Mouse (Mus musculus): ENCODE measurements at regions not wholly inside any gene's neighbourhood (a gene's known extent, or its start where the extent isn't known, plus 50 kb on each side); places are given as distances from the start of the nearest gene placed in this dataset.

DNA sequence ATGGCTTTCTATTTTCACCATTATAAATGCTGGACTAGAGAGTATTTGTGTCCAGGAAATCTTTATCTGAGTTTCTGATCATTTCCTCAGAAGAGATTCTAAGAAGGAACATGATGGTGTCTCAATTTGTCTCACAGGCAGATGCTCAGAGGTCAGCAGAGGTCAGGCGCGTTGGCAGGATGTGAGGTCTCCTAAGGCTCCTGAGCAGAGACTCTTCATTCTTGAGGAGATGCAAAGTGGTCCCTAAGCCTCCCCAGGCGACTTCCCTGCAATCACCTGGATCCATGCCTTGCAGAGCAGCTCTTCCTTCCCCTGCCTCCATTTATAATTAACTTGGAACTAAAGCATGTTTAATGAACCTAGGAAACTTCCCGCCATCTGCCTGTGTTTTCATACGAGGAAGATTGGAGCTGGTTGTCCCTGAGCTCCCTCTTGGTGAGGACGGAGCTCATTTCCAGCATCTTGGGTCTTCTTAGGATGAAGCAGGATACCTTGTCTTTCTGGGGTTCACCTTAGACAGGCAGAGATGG is 71.8 kb downstream of the Arf2 start:
- Histone ChIP-seq H3K27me3 (replicated peaks) (no peaks in the 10 kb centered on the region), H3K9me3 (replicated peaks) (no peaks in the 10 kb centered on the region), H3K4me1 (no peaks in the 10 kb centered on the region), H3K4me3 (no peak overlapping the region), H3K4me2 (no peak overlapping the region), H3K27ac (no peak overlapping the region), H3K36me3 (no peaks in the 10 kb centered on the region), H3K9ac (no peak overlapping the region)
- WGBS (ENCODE audit: insufficient replicate concordance) = 56% methylated on average over 6 of the region's 6 CpGs
- ATAC-seq = no peak

DNA sequence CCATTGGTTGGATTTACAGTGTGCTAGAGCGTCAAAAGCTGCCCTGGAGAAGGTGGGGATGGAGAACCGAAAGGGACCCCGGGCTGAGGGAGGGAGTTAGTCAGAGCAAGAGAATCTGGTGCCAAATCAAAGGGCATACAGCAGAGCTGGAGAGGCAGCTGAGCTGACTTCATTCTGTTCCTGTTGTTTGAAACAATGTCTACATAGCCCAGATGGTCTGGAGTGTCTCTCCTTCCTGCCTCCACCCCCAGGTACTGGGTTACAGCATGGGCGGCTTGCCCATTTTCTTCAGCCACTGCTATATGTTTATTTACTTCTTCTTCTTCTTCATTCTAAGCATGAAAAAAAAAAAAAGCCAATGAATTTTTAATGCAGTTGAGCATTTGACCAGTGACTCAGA is 78.7 kb downstream of the Arf2 start:
- Histone ChIP-seq H3K4me1 (no peaks in the 10 kb centered on the region), H3K4me3 (no peak overlapping the region), H3K27me3 (replicated peaks) (no peaks in the 10 kb centered on the region), H3K9me3 (replicated peaks) (no peaks in the 10 kb centered on the region), H3K9ac (no peak overlapping the region), H3K27ac (no peak overlapping the region), H3K4me2 (no peak overlapping the region), H3K36me3 (no peaks in the 10 kb centered on the region)
- ATAC-seq = no peak
- WGBS (ENCODE audit: insufficient replicate concordance) = 66% methylated on average over 4 of the region's 4 CpGs

DNA sequence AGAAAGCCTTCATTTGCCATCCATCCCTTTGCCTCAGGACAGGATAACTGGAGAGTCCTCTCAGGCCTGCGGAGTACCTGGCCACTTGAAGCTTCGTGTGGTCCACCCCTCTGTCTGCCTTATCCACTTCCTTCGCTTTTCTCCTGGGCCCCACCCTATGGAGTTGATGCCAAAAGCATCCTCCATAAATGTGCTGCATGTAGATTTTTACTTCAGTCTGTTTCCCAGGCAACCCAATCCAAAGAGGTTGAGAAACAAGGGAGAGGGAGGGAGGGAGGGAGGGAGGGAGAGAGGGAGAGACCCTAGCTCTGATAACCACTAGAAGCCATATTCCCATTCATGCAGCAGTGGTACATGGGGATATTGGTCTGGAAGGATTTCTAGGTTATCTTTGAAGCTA is 80.7 kb upstream of the Crhr1 start:
- H3K4me1 ChIP-seq = no peaks in the 10 kb centered on the region
- H3K27me3 ChIP-seq (replicated peaks) = no peaks in the 10 kb centered on the region
- H3K4me2 ChIP-seq = no peak overlapping the region
- no peak overlapping the region for H3K4me3 ChIP-seq
- 69% methylated on average over 3 of the region's 3 CpGs for WGBS (ENCODE audit: insufficient replicate concordance)
- no peaks in the 10 kb centered on the region for H3K36me3 ChIP-seq
- no peaks in the 10 kb centered on the region for H3K9me3 ChIP-seq (replicated peaks)
- ATAC-seq = no peak
- no peak overlapping the region for H3K27ac ChIP-seq
- H3K9ac ChIP-seq = no peak overlapping the region

DNA sequence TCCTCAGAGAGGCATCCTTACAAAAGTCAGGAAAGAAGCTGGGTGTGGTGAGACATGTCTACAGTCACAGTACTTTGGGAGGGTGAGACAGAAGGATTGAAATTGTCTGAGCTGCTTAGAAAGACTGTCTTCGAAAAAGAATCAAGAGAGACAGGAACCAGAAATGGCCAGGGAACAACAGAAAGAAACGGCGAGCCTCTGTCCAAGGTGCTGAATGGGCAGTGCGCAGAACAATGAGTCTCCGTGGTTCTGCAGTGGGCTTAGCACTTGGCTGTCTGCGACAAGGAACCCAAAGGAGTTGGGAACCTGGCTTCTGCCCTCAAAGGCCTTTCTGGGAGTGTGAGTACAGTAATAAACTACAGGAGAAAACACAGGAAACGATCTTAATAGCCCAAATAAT is 79.4 kb upstream of the Crhr1 start:
- no peaks in the 10 kb centered on the region for H3K4me1 ChIP-seq
- 23% methylated on average over 7 of the region's 7 CpGs for WGBS (ENCODE audit: insufficient replicate concordance)

DNA sequence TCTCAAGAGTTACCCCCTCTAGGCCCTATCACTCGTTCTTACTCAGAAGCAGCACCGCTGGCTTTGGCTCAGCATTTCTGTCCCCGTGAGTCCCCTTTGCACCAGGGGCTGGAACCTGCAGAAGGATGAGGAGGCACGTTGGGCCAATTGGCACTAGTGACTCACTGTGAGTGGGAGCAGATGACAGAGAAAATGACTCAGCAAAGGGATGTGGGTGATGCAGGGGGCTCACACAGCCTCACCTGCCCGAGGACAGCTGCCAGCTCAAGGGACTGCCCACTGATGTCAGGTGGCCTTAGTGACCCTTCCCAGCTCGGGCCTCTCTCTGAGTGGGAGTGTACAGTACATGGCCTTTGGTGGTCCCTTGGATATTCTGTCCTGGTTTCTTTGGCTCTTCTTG is 76.7 kb upstream of the Crhr1 start:
- Histone ChIP-seq H3K36me3 (no peaks in the 10 kb centered on the region), H3K27me3 (replicated peaks) (no peaks in the 10 kb centered on the region), H3K27ac (no peak overlapping the region), H3K9ac (no peak overlapping the region), H3K4me3 (no peak overlapping the region), H3K4me1 (no peaks in the 10 kb centered on the region), H3K9me3 (replicated peaks) (no peaks in the 10 kb centered on the region), H3K4me2 (no peak overlapping the region)
- 60% methylated on average over 6 of the region's 6 CpGs for WGBS (ENCODE audit: insufficient replicate concordance)
- no peak for ATAC-seq

More for the DNA sequence above, 79.4 kb upstream of the Crhr1 start:
- no peaks in the 10 kb centered on the region for H3K36me3 ChIP-seq
- H3K27me3 ChIP-seq (replicated peaks) = no peaks in the 10 kb centered on the region
- H3K9me3 ChIP-seq (replicated peaks) = no peaks in the 10 kb centered on the region
- H3K4me3 ChIP-seq = no peak overlapping the region
- no peak for ATAC-seq
- H3K9ac ChIP-seq = no peak overlapping the region
- no peak overlapping the region for H3K27ac ChIP-seq
- no peak overlapping the region for H3K4me2 ChIP-seq

DNA sequence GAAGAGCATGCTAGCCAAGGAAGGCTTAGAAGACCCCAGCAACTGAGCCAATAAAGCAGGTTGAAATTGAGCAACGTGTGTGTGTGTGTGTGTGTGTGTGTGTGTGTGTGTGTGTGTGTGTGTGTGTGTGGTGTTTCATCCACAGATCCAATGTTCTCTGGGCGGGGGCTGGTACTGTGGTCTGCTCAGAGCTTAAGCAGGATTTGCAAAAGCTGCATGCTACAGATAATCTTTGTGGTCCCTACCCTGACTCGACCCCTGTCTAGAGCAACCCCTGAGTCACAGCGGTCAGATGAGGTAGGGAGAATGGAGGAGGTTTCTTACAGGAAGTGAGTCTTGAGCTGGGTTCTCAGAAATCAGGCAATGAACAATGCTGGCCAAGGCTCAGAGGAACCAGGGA is 75.6 kb upstream of the Crhr1 start:
- H3K36me3 ChIP-seq = no peaks in the 10 kb centered on the region
- no peak for ATAC-seq
- 33% methylated on average over 4 of the region's 4 CpGs for WGBS (ENCODE audit: insufficient replicate concordance)
- no peaks in the 10 kb centered on the region for H3K27me3 ChIP-seq (replicated peaks)
- no peaks in the 10 kb centered on the region for H3K4me1 ChIP-seq
- no peak overlapping the region for H3K27ac ChIP-seq
- no peak overlapping the region for H3K4me2 ChIP-seq
- H3K4me3 ChIP-seq = no peak overlapping the region
- no peaks in the 10 kb centered on the region for H3K9me3 ChIP-seq (replicated peaks)
- H3K9ac ChIP-seq = no peak overlapping the region

DNA sequence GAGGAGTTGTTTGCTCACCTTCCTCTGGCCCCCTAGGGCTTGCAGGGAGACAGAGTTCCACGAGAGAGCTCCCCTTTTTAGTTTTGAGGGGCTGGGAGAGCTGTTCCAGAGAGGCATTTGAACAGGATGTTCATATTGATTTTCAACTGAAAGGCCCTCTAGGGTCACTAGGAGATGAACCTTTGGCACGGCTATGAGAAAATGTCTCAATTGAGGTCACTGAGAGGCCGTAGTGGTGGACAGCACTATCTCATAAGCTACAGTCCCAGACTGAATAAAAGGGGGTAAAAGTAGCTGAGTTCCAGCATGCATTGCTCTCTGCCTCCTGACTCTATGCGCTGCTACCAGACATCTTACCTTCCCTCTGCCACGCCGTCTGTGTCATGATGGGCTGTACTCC is 74.1 kb upstream of the Crhr1 start:
- Histone ChIP-seq H3K4me3 (no peak overlapping the region), H3K4me2 (no peak overlapping the region), H3K9me3 (replicated peaks) (no peaks in the 10 kb centered on the region), H3K27me3 (replicated peaks) (no peaks in the 10 kb centered on the region), H3K36me3 (no peaks in the 10 kb centered on the region), H3K9ac (no peak overlapping the region), H3K4me1 (no peaks in the 10 kb centered on the region), H3K27ac (peak overlapping the region; percentile 40; the same call in 1 of the 2 replicates)
- WGBS (ENCODE audit: insufficient replicate concordance) = 65% methylated on average over 6 of the region's 6 CpGs
- ATAC-seq = no peak

DNA sequence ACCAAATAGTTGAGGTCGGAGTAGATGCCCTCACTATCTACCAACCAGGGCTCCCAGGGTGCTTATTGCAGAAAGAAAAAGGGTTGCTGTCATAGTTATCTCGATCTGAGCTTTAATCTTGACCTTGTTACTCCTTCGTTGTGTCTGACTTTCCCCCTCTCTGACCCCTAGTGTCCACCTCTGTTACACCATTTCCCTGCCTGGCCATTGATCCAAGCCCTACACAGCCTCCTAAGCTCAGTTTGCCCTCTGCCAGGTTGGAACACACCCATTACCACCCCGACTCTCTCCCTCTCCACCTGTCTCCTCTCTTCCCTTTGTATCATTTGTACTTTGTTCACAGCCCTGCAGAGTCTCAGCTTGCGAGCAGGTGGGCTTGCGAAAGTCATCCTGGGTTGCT is 73.6 kb upstream of the Crhr1 start:
- no peaks in the 10 kb centered on the region for H3K27me3 ChIP-seq (replicated peaks)
- H3K9ac ChIP-seq = no peak overlapping the region
- no peak overlapping the region for H3K4me3 ChIP-seq
- no peak overlapping the region for H3K4me2 ChIP-seq
- 43% methylated on average over 6 of the region's 6 CpGs for WGBS (ENCODE audit: insufficient replicate concordance)
- H3K9me3 ChIP-seq (replicated peaks) = no peaks in the 10 kb centered on the region
- peak overlapping the region; percentile 40; the same call in 1 of the 2 replicates for H3K27ac ChIP-seq
- H3K36me3 ChIP-seq = no peaks in the 10 kb centered on the region
- ATAC-seq = 0 out of 2 replicates have a peak, but pooled peaks have one; percentile 24
- H3K4me1 ChIP-seq = no peaks in the 10 kb centered on the region

DNA sequence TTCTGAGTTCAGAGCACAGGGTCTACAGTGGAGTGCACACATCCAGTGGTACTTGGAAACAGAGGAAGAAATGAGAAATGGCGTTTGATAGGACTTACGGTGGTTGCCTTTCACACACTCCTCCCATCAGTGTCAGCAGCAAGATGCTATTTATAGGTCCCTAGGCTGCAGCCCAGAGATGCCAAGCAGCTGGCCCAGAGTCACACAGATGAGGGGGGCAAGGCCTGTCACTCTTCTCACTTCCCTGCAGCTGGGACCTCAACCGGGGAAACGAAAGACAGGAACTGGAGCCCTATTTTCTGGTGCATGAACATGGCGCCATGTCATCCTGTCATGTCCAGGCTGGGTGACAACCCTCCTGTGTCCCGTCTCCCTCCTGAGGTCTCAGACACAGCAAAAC is 71.3 kb upstream of the Crhr1 start:
- Histone ChIP-seq H3K4me2 (no peak overlapping the region), H3K4me1 (no peaks in the 10 kb centered on the region), H3K27me3 (replicated peaks) (no peaks in the 10 kb centered on the region), H3K36me3 (no peaks in the 10 kb centered on the region), H3K9ac (no peak overlapping the region), H3K4me3 (no peak overlapping the region), H3K27ac (no peak overlapping the region), H3K9me3 (replicated peaks) (no peaks in the 10 kb centered on the region)
- 69% methylated on average over 6 of the region's 6 CpGs for WGBS (ENCODE audit: insufficient replicate concordance)
- ATAC-seq = no peak

DNA sequence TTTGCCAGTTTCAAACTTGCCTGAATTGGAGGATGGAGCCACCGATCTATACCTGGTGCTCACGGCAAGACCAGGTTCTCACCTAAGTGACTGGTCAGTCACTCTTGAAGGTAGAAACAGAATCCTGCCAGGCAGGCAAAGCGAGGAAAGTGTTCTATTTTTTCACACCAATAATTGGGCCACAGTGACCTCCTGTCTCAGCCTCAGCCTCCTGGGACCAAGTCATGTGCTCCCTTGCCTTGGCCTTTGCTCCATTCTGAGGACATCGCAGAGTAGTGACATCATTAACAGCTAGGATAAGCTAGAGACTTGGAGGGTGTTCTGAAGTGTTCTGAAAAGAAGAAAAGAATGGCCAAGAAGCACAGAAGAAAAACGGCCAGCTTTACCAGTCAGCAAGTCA is 67.5 kb upstream of the Crhr1 start:
- Histone ChIP-seq H3K4me2 (no peak overlapping the region), H3K4me1 (no peaks in the 10 kb centered on the region), H3K27me3 (replicated peaks) (no peaks in the 10 kb centered on the region), H3K36me3 (no peaks in the 10 kb centered on the region), H3K9ac (no peak overlapping the region), H3K4me3 (no peak overlapping the region), H3K27ac (no peak overlapping the region), H3K9me3 (replicated peaks) (no peaks in the 10 kb centered on the region)
- 69% methylated on average over 5 of the region's 5 CpGs for WGBS (ENCODE audit: insufficient replicate concordance)
- no peak for ATAC-seq

DNA sequence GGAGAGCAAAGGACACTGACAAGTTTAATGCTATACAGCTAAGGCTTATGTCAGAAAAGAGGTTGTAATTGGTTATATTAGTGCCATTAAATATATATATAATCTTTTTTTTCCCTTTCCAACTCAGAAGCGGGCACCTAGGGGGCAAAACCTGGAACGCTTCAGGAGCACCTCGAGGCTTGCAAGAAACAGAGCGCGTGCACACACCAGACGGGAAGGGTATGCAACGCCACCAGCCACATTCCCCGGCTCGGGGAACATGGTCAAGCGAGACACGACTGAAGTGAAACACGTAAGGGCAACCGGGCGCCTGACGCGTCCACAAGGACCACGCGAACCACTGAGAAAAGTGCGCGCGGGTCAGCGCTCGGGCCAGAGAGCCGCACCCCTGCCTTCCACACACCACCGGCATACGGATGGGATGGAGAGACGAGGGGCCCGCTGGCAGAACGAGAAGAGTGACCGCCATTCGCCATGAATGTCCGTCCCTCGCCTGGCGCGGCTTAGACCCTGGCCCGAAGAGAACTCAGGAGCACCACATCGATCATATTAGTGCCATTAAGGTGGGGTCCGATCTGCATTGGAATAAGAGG is 60.0 kb upstream of the Crhr1 start:
- Histone ChIP-seq H3K27me3 (replicated peaks) (no peaks in the 10 kb centered on the region; the same call in 1 of the 2 replicates), H3K9me3 (replicated peaks) (no peaks in the 10 kb centered on the region), H3K4me2 (no peak overlapping the region), H3K4me1 (no peaks in the 10 kb centered on the region), H3K27ac (no peak overlapping the region), H3K36me3 (no peaks in the 10 kb centered on the region), H3K9ac (no peak overlapping the region), H3K4me3 (no peak overlapping the region)
- ATAC-seq = no peak
- 76% methylated on average over 38 of the region's 38 CpGs for WGBS (ENCODE audit: insufficient replicate concordance)

DNA sequence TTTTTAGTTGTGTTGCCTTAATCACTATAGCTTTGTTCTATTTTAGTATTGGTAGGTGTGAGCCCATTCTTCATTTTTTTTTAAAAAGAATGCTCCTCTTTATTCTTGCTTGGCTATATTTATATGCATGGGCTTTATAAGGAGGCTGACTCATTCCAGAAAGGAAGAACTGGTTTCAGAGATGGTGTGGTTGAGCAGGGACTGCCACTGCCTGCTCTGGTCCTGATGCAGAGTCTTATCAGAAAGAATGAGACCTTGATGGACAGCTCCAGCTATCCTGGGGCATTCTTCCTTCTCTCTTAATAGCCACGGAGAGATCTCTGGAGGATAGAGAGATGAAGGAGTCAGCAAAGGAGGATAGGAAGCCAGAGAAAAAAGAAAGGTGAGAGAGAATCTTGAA is 57.9 kb upstream of the Crhr1 start:
- no peak for ATAC-seq
- WGBS (ENCODE audit: insufficient replicate concordance) = 46% methylated on average over 1 of the region's 1 CpGs
- H3K36me3 ChIP-seq = no peaks in the 10 kb centered on the region

DNA sequence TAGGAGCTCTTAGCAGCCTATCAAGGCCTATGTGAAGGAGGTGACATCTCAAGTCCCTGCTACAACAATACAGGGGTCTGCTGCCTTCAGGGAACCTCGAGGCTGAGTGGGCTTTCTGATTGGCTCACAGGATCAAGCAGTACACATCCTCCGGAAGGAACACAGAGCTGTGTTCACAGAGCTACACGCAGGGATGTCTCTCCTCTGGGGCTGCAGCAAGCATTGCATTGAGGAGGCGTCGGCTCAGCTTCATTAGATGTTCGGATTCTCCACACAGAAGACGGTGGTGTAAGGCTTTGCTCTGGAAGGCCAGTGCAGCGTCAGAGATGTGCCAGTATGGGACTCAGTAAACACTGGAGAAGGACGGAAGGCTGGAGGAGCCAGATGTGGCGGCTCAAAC is 57.3 kb upstream of the Crhr1 start:
- Histone ChIP-seq H3K27ac (no peak overlapping the region), H3K9me3 (replicated peaks) (no peaks in the 10 kb centered on the region), H3K27me3 (replicated peaks) (no peaks in the 10 kb centered on the region; the same call in 1 of the 2 replicates), H3K36me3 (no peaks in the 10 kb centered on the region), H3K9ac (no peak overlapping the region), H3K4me1 (no peaks in the 10 kb centered on the region), H3K4me3 (no peak overlapping the region), H3K4me2 (no peak overlapping the region)
- no peak for ATAC-seq
- WGBS (ENCODE audit: insufficient replicate concordance) = 55% methylated on average over 10 of the region's 10 CpGs

More for the DNA sequence above, 57.9 kb upstream of the Crhr1 start:
- no peak overlapping the region for H3K27ac ChIP-seq
- no peaks in the 10 kb centered on the region for H3K9me3 ChIP-seq (replicated peaks)
- no peaks in the 10 kb centered on the region; the same call in 1 of the 2 replicates for H3K27me3 ChIP-seq (replicated peaks)
- no peak overlapping the region for H3K4me2 ChIP-seq
- H3K4me1 ChIP-seq = no peaks in the 10 kb centered on the region
- H3K4me3 ChIP-seq = no peak overlapping the region
- no peak overlapping the region for H3K9ac ChIP-seq

Measured in liver, embryonic 12.5 days (tissue).